Mouse (Mus musculus) hindbrain, embryonic 15.5 days (tissue): Measurements from ENCODE around the gene Nat14. TPM values are rescaled to one million over a fixed set of nuclear protein-coding genes. Genes with fewer than 3 reads are reported as not detected.

Experiments
- ATAC-seq: fragments of 200-750 bp; cut with Nextera tagmentation; 2 replicates; pipeline ENCODE4 v1.8.0; 2017; ENCODE audit warnings: low read depth, moderate number of reproducible peaks, moderate TSS enrichment; ENCODE audit not compliant: low FRiP score
- H3K27ac ChIP-seq: fragments of 300-500 bp; sonication (generic); replicated peaks from 2 replicates; pipeline ENCODE4 v1.5.1; 2015; ENCODE audit warnings: mild to moderate bottlenecking, inconsistent platforms
- H3K27me3 ChIP-seq: fragments of 300-500 bp; sonication (generic); 2 replicates; pipeline ENCODE4 v1.6.1; 2015; ENCODE audit warnings: control low read depth, inconsistent platforms
- H3K36me3 ChIP-seq: fragments of 300-500 bp; sonication (generic); 2 replicates; pipeline ENCODE4 v1.6.1; 2015; ENCODE audit warnings: control low read depth, inconsistent platforms
- H3K4me1 ChIP-seq: fragments of 300-500 bp; sonication (generic); replicated peaks from 2 replicates; pipeline ENCODE4 v1.6.1; 2015; ENCODE audit warnings: control low read depth, inconsistent platforms
- H3K4me2 ChIP-seq: fragments of 300-500 bp; sonication (generic); 2 replicates; pipeline ENCODE4 v1.6.1; 2015; ENCODE audit warnings: moderate library complexity, mild to moderate bottlenecking, inconsistent platforms
- H3K4me3 ChIP-seq: fragments of 300-500 bp; sonication (generic); 2 replicates; pipeline ENCODE4 v1.5.1; 2015; ENCODE audit warnings: mild to moderate bottlenecking, inconsistent platforms
- H3K9ac ChIP-seq: fragments of 300-500 bp; sonication (generic); 2 replicates; pipeline ENCODE4 v1.6.1; 2015; ENCODE audit warnings: inconsistent platforms
- H3K9me3 ChIP-seq: fragments of 300-500 bp; sonication (generic); 2 replicates; pipeline ENCODE4 v1.6.1; 2016; ENCODE audit warnings: control low read depth, inconsistent platforms
- WGBS: fragments of 180-500 bp; shearing (Covaris S2); methylation state at CpG from one replicate; pipeline ENCODE4 v1.1.7; 2015; 5-methylcytosine and 5-hydroxymethylcytosine counted together
- polyA plus RNA-seq: library from polyadenylated mRNA; unstranded; fragments of >200 nt; fragmentation: Nextera tagmentation; extraction: Ambion mirVana; gene quantifications from 2 replicates; pipeline ENCODE4 v1.2.1, GENCODE M21; 2015

Gene Nat14
- polyA plus RNA-seq, 1 experiment from 2014 or later = 35.8 TPM

- ATAC-seq = no peak
- no peaks in the 10 kb centered on the region for H3K36me3 ChIP-seq
- H3K9ac ChIP-seq = no peak overlapping the region
- WGBS = 86% methylated on average over 5 of the region's 5 CpGs
- no peaks in the 10 kb centered on the region for H3K27me3 ChIP-seq
- no peak overlapping the region for H3K4me3 ChIP-seq
- no peaks in the 10 kb centered on the region for H3K4me1 ChIP-seq
- no peak overlapping the region for H3K4me2 ChIP-seq
- no peaks in the 10 kb centered on the region for H3K9me3 ChIP-seq
- no peak overlapping the region for H3K27ac ChIP-seq
Measured at GRCm38 (mm10) chr7:4963527-4963926, 41.7 kb downstream of the Nat14 start.

GRCm38 (mm10) chr7:4964272-4964671 is 42.4 kb downstream of the Nat14 start, which contains the start of gene Sbk2:
Gene Sbk2 (minus strand): TSS chr7:4964406.
- no peaks in the 10 kb centered on the region for H3K27me3 ChIP-seq
- no peak within 1 kb of the TSS for H3K9ac ChIP-seq
- H3K4me2 ChIP-seq = peak within 1 kb of the TSS; percentile 26
- peak; percentile 85 for ATAC-seq
- no peaks in the 10 kb centered on the region for H3K4me1 ChIP-seq
- no peaks in the 10 kb centered on the region for H3K36me3 ChIP-seq
- no peak within 1 kb of the TSS for H3K27ac ChIP-seq
- H3K9me3 ChIP-seq = no peaks in the 10 kb centered on the region
- 6% methylated on average over 10 of the region's 10 CpGs for WGBS
- H3K4me3 ChIP-seq = no peak within 1 kb of the TSS

- Histone ChIP-seq H3K4me2 (no peak overlapping the region), H3K9ac (no peak overlapping the region), H3K4me1 (no peaks in the 10 kb centered on the region), H3K9me3 (no peaks in the 10 kb centered on the region), H3K4me3 (no peak overlapping the region), H3K27me3 (no peaks in the 10 kb centered on the region), H3K36me3 (no peaks in the 10 kb centered on the region), H3K27ac (no peak overlapping the region)
- 91% methylated on average over 5 of the region's 5 CpGs for WGBS
- no peak for ATAC-seq
Measured at GRCm38 (mm10) chr7:4964988-4965387, 43.2 kb downstream of the Nat14 start.

GRCm38 (mm10) chr7:4971068-4971467 is 49.2 kb downstream of the Nat14 start, which contains the start of gene Sbk3:
Gene Sbk3 (minus strand): TSS chr7:4971168.
- no peaks in the 10 kb centered on the region for H3K27me3 ChIP-seq
- H3K4me2 ChIP-seq = no peak within 1 kb of the TSS
- no peak within 1 kb of the TSS for H3K4me3 ChIP-seq
- whole genome bisulfite sequencing = 40% methylated on average over 6 of the region's 6 CpGs
- no peaks in the 10 kb centered on the region for H3K9me3 ChIP-seq
- no peaks in the 10 kb centered on the region for H3K36me3 ChIP-seq
- ATAC-seq = no peak
- H3K9ac ChIP-seq = no peak within 1 kb of the TSS
- H3K27ac ChIP-seq = no peak within 1 kb of the TSS
- H3K4me1 ChIP-seq = no peaks in the 10 kb centered on the region

- ATAC-seq = no peak
- Histone ChIP-seq H3K27me3 (no peaks in the 10 kb centered on the region), H3K36me3 (no peaks in the 10 kb centered on the region), H3K4me3 (no peak overlapping the region), H3K4me1 (no peaks in the 10 kb centered on the region), H3K9me3 (no peaks in the 10 kb centered on the region), H3K9ac (no peak overlapping the region), H3K27ac (no peak overlapping the region), H3K4me2 (no peak overlapping the region)
- 29% methylated on average over 7 of the region's 7 CpGs for WGBS
Measured at GRCm38 (mm10) chr7:4971710-4972109, 49.9 kb downstream of the Nat14 start.

GRCm38 (mm10) chr7:4972321-4973047 is 50.7 kb downstream of the Nat14 start:
- Histone ChIP-seq H3K9me3 (no peaks in the 10 kb centered on the region), H3K36me3 (no peaks in the 10 kb centered on the region), H3K4me1 (no peaks in the 10 kb centered on the region), H3K4me3 (no peak overlapping the region), H3K4me2 (no peak overlapping the region), H3K27me3 (no peaks in the 10 kb centered on the region), H3K9ac (no peak overlapping the region), H3K27ac (no peak overlapping the region)
- WGBS = 83% methylated on average over 18 of the region's 18 CpGs
- ATAC-seq = peak; percentile 30; the same call in 1 of the 2 replicates

Other genes with a start within 250 kb of the Nat14 start
- gene Hspbp1, start 237.0 kb upstream of the Nat14 start, polyA plus RNA-seq = 168 and 171 TPM in 2 replicates
- gene Brsk1, start 231.4 kb upstream of the Nat14 start, polyA plus RNA-seq = 7.1 and 8.7 TPM in 2 replicates
- 0.12 and 0.27 TPM in 2 replicates for gene Tmem150b, start 196.8 kb upstream of the Nat14 start, polyA plus RNA-seq
- 57.4 and 61.8 TPM in 2 replicates for gene Kmt5c, start 181.9 kb upstream of the Nat14 start, polyA plus RNA-seq
- gene Cox6b2, start 168.9 kb upstream of the Nat14 start, polyA plus RNA-seq = 24.1 and 28.1 TPM in 2 replicates
- gene Fam71e2, start 150.7 kb upstream of the Nat14 start, polyA plus RNA-seq = not detected in 2 replicates
- 0.87 and 1.1 TPM in 2 replicates for gene Il11, start 139.2 kb upstream of the Nat14 start, polyA plus RNA-seq
- not detected in 2 replicates for gene Tmem190, start 139.1 kb upstream of the Nat14 start, polyA plus RNA-seq
- gene Tmem238, start 132.4 kb upstream of the Nat14 start, polyA plus RNA-seq = 5.9 and 6.3 TPM in 2 replicates
- gene Rpl28, start 129.2 kb upstream of the Nat14 start, polyA plus RNA-seq = 212 and 228 TPM in 2 replicates
- gene Ube2s, start 109.4 kb upstream of the Nat14 start, polyA plus RNA-seq = 269 and 295 TPM in 2 replicates
- 10.8 and 12.8 TPM in 2 replicates for gene Shisa7, start 77.3 kb upstream of the Nat14 start, polyA plus RNA-seq
- 3.2 and 4.1 TPM in 2 replicates for gene Isoc2b, start 51.8 kb upstream of the Nat14 start, polyA plus RNA-seq
- gene Isoc2a, start 44.9 kb upstream of the Nat14 start, polyA plus RNA-seq = 0.75 and 0.77 TPM in 2 replicates
- 0.45 and 0.47 TPM in 2 replicates for gene Gm36210, start 15.5 kb upstream of the Nat14 start, polyA plus RNA-seq
- 3.5 and 4.2 TPM in 2 replicates for gene Zfp628, start 6.8 kb upstream of the Nat14 start, polyA plus RNA-seq
- gene Ssc5d, start 3.8 kb downstream of the Nat14 start, polyA plus RNA-seq = 1.2 and 1.3 TPM in 2 replicates
- gene Sbk2, start 42.4 kb downstream of the Nat14 start, polyA plus RNA-seq = 0.12 and 0.18 TPM in 2 replicates
- gene Sbk3, start 49.1 kb downstream of the Nat14 start, polyA plus RNA-seq = 0.49 and 0.62 TPM in 2 replicates
- 60.3 and 66.8 TPM in 2 replicates for gene Zfp579, start 74.1 kb downstream of the Nat14 start, polyA plus RNA-seq
- gene Zfp524, start 92.4 kb downstream of the Nat14 start, polyA plus RNA-seq = 8.1 and 9.2 TPM in 2 replicates
- 41.9 and 44.6 TPM in 2 replicates for gene Fiz1, start 92.7 kb downstream of the Nat14 start, polyA plus RNA-seq
- 1.2 TPM in 1 of 2 replicates, not detected in the other for gene Gm44973, start 93.5 kb downstream of the Nat14 start, polyA plus RNA-seq
- 6.0 and 7.5 TPM in 2 replicates for gene Zfp865, start 98.3 kb downstream of the Nat14 start, polyA plus RNA-seq
- gene Ccdc106, start 98.5 kb downstream of the Nat14 start, polyA plus RNA-seq = 58.8 and 65.2 TPM in 2 replicates
- gene 4632433K11Rik, start 112.1 kb downstream of the Nat14 start, polyA plus RNA-seq = not detected in 2 replicates
- 7.8 and 9.3 TPM in 2 replicates for gene Zfp784, start 116.4 kb downstream of the Nat14 start, polyA plus RNA-seq
- gene Zfp580, start 129.5 kb downstream of the Nat14 start, polyA plus RNA-seq = 90.6 and 113 TPM in 2 replicates
- gene U2af2, start 140.1 kb downstream of the Nat14 start, polyA plus RNA-seq = 99.8 and 101 TPM in 2 replicates
- 105 and 118 TPM in 2 replicates for gene Epn1, start 158.2 kb downstream of the Nat14 start, polyA plus RNA-seq
- gene Rfpl4, start 194.9 kb downstream of the Nat14 start, polyA plus RNA-seq = not detected in 2 replicates
- 0.31 and 1.0 TPM in 2 replicates for gene Rasl2-9, start 203.9 kb downstream of the Nat14 start, polyA plus RNA-seq
- gene Vmn1r55, start 227.6 kb downstream of the Nat14 start, polyA plus RNA-seq = not detected in 2 replicates